Mouse (Mus musculus): ENCODE measurements around the gene Tmem213. TPM values are rescaled to one million over a fixed set of nuclear protein-coding genes. Genes with fewer than 3 reads are reported as not detected.

Gene Tmem213
- not detected for total RNA-seq (2021)
- long read RNA-seq, experiment 1 = 0 reads
- long read RNA-seq, experiment 2 = 0 reads

DNA sequence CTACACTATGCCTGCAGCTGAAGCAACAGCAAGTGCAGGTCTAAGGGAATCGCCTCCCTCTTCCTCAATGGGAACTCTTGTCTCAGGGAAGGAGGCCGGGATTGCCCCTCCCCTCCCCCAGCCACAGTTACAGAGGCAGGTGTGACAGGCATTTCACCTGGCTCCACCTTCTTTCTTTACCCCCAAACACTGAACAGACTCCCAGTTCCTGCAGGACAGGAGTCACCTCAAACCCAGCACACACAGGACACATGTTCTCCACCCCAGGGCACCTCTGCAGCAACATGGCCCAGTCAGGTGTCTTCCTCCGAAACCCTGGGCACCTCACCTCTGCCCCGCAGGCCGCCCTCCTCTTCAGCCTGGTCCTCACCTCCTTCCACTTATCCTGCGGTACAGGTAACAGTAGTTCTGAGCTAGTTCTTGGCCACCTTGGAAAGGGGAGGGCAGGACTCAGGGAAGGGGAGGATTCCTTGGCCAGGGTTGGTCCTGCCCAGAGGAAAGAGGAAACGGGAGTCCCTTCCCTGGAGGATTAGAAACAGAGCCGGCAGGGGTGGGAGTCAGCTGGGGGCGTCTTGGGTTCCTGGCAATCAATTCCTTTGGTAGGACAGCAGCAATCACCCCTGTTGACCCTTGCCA is at the start of gene Tmem213:
Gene Tmem213 (plus strand): TSS at position 96 of the 636 bp plus-strand sequence.
- DNase-seq (ENCODE audit: extremely low spot score in 1 of 2, low spot score in 2 of 2) = no peak
- H3K27ac ChIP-seq = no peak within 1 kb of the TSS
- H3K4me3 ChIP-seq = no peak within 1 kb of the TSS
- TF ChIP-seq CTCF (IDR thresholded peaks at IDR 0.05) = no peak
- intact Hi-C loops (cut with DNase I) = no loop called here

DNA sequence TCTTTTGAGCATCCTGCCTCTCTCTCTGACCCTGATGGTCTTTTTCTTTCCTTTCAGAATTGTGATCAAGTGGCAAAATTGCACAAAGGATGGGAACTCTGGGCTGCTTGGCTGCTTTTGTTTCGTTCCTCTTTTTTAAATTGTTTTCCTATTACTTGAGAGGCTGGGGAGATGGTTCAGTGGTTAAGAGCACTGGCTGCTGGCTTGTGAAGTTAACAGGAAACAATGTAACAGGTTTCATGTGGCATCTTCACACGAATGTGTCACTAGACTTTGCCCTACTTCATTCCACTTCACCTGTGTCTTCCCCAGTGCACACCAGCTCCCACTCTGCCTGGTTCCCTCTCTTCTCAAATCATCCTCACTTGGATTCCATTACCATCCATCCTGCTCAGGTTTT is 44.4 kb upstream of the Tmem213 start:
- TF ChIP-seq CTCF (IDR thresholded peaks at IDR 0.05) = no peak
- Histone ChIP-seq H3K27ac (no peak overlapping the region), H3K4me3 (no peak overlapping the region)
- intact Hi-C loops (cut with DNase I) = loop anchor here (2.0 to 10.0 kb wide), 3 partner anchors 192 to 710 kb away; partner anchors contain the start of gene Trim24
- DNase-seq (ENCODE audit: extremely low spot score in 1 of 2, low spot score in 2 of 2) = no peak

DNA sequence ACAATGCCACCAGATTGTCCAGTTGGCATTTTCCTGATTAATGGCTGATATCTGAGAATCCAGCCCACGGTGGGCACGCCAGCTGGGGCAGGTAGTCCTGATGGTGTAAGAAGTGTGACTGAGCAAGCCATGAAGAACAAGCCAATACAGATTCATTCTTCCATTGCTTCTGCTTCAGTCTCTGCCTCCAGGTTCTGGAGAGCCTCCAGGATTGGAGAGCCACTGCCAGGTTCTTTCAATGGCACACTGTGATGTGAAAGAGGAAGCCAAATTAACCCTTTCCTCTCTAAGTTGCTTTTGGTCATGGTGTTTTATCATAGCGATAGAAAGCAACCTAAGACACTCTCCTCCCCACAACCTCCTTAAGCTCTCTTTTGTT is 43.9 kb upstream of the Tmem213 start:
- TF ChIP-seq CTCF (IDR thresholded peaks at IDR 0.05) = no peak
- intact Hi-C loops (cut with DNase I) = loop anchor here (2.0 to 10.0 kb wide), 3 partner anchors 193 to 710 kb away; partner anchors contain the start of gene Trim24
- Histone ChIP-seq H3K4me3 (no peak overlapping the region), H3K27ac (peak overlapping the region; percentile 62; the same call in 1 of the 2 replicates)
- DNase-seq (ENCODE audit: extremely low spot score in 1 of 2, low spot score in 2 of 2) = peak; percentile 32 to 45

DNA sequence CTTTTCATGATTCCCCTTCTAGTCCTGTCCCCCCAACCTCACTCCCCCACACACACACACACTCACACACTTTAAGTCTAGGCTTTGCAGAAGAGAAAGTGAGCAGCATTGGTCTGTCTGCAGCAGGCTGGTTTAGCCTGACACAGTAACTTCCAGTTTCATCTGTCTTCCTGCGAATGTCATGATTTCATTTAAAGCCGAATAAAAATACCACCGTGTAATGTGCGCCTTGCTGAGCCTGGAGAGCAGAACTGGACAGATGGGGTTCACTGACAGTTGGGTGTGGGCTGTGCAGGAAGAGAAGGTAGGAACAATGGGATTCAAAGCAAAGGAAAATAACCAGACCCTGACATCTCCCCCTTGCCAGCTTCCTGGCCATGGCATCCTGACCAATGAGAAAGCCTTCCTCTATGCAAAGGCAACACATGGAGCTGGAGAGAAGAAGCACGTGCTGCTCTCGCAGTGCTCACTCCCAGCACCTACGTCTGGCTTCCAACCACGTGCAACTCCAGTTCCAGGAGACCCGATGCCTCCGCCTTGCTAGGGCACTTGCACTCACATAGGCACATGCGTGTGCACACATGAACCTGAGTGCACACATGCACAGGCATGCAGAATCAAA is 43.4 kb upstream of the Tmem213 start:
- no peak for TF ChIP-seq CTCF (IDR thresholded peaks at IDR 0.05)
- DNase-seq (ENCODE audit: extremely low spot score in 1 of 2, low spot score in 2 of 2) = peak; percentile 11 to 31
- Histone ChIP-seq H3K4me3 (peak overlapping the region; percentile 17; the same call in 1 of the 2 replicates), H3K27ac (peak overlapping the region; percentile 62)
- intact Hi-C loops (cut with DNase I) = loop anchor here (1.0 to 10.0 kb wide), 5 partner anchors 58 to 711 kb away; partner anchors contain the start of gene Trim24

DNA sequence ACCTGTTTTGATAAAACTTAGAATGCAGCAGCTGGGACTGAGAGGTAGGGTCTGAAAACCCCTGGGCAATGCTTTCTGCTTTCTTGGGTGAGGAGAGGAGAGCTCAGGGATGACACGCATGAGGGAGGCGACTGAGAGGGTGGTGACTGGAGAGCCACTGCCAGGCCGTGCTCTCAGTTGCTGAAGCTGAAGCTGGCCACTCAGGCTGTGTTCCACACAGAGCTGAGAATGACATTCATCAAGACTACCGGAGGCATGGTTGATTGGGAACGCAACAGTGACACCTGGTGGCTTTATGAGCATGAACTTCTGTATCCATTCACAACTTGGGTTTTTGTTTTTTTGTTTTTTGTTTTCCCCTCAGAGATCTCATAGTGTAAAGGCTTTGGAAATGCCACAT is 42.8 kb upstream of the Tmem213 start:
- DNase-seq (ENCODE audit: extremely low spot score in 1 of 2, low spot score in 2 of 2) = peak; percentile 39 to 44
- intact Hi-C loops (cut with DNase I) = loop anchor here (1.0 to 10.0 kb wide), 4 partner anchors 59 to 711 kb away; partner anchors contain the start of gene Trim24
- TF ChIP-seq CTCF (IDR thresholded peaks at IDR 0.05) = peak; percentile 80
- H3K4me3 ChIP-seq = peak overlapping the region; percentile 17; the same call in 1 of the 2 replicates
- peak overlapping the region; percentile 62; the same call in 1 of the 2 replicates for H3K27ac ChIP-seq

DNA sequence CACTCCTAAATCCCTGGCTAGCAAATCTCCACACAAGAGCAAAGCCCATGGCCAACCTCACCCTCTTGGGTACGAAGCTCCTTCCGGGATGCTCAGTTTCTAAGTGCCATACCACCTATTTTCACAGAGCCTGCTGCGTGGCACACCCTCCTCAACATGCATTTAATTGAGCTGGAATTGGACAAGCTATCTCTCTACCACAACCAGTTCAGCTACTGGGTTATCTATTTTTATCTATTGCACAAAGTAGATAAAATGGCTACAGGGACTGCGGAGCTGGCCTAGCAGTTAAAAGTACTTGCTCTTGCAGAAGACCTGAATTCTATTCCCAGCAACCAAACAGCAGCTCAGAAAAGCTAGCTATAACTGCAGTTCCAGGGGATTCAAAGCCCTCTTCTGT is 37.8 kb upstream of the Tmem213 start:
- Histone ChIP-seq H3K4me3 (no peak overlapping the region), H3K27ac (no peak overlapping the region)
- no peak for TF ChIP-seq CTCF (IDR thresholded peaks at IDR 0.05)
- intact Hi-C loops (cut with DNase I) = no loop called here
- DNase-seq (ENCODE audit: extremely low spot score in 1 of 2, low spot score in 2 of 2) = no peak

DNA sequence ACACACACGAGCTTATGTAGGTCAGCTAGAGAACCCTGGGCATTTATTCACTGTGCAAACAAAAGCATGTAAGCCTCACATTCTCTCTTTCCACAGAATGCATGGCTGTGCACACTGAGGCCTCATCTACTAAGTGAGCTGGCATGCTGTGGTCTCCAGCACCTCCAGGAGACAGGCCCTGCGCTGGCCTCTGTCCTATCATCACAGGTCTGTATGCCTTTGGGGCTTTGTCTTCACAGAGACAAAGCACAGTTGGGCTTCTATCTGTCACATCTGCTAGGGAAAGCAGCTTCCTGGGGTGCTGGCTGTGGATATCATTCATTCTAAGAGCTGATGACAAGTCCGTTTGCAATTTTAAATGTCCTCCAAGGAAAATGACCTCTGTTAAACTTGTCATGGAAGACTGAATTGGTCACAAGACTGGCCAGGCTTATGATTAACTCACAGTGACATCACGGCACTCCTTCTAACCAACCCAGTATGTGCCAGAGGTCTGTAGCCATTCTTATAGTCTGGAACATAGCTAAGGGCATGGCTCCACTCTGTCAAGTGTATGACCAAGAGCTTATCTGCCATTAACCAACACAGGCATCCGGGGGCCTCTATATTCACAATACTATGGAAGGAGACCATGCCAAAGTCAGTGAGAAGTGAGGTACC is 36.8 kb upstream of the Tmem213 start:
- intact Hi-C loops (cut with DNase I) = no loop called here
- TF ChIP-seq CTCF (IDR thresholded peaks at IDR 0.05) = no peak
- H3K4me3 ChIP-seq = no peak overlapping the region
- no peak overlapping the region for H3K27ac ChIP-seq
- DNase-seq (ENCODE audit: extremely low spot score in 1 of 2, low spot score in 2 of 2) = no peak

DNA sequence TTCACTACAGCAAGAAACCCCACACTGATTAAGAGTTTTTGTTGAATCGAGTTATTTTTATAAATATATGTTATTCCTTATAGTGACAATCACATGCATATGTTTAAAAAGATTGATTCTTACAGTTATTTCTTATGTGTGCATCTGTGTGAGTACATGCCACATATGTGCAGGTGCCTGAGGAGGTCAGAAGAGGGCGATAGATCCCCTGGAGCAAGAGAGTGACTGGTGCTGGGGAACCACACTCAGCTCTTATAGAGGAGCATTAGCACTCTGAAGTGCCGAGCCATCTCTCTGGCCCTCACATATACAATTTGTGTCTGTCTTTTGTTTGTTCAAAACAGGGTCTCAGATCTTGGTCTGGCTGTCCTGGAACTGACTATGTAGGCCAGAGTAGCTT is 35.5 kb upstream of the Tmem213 start:
- H3K27ac ChIP-seq = no peak overlapping the region
- no peak for DNase-seq (ENCODE audit: extremely low spot score in 1 of 2, low spot score in 2 of 2)
- H3K4me3 ChIP-seq = no peak overlapping the region
- intact Hi-C loops (cut with DNase I) = no loop called here
- TF ChIP-seq CTCF (IDR thresholded peaks at IDR 0.05) = no peak

DNA sequence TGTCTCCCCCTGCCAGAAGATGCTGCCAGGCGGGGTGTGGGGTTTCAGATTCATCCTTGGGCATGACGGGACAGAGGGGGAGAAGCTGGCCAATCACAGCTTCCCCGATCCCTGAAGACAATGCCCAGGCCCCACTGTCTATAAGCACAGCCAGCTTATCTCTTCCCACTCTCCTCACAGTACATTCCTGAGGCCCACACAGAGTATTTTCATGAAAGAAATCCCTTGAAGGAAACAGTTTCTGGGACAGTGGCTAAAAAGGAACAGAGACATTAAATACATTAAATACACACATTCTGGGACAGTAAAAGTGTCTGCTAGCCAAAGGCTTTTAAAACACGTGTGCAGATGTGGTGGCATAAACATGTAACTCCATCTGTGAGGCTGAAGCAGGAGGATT is 28.7 kb upstream of the Tmem213 start:
- H3K27ac ChIP-seq = no peak overlapping the region
- no peak overlapping the region for H3K4me3 ChIP-seq
- no peak for DNase-seq (ENCODE audit: extremely low spot score in 1 of 2, low spot score in 2 of 2)
- TF ChIP-seq CTCF (IDR thresholded peaks at IDR 0.05) = no peak
- intact Hi-C loops (cut with DNase I) = no loop called here

DNA sequence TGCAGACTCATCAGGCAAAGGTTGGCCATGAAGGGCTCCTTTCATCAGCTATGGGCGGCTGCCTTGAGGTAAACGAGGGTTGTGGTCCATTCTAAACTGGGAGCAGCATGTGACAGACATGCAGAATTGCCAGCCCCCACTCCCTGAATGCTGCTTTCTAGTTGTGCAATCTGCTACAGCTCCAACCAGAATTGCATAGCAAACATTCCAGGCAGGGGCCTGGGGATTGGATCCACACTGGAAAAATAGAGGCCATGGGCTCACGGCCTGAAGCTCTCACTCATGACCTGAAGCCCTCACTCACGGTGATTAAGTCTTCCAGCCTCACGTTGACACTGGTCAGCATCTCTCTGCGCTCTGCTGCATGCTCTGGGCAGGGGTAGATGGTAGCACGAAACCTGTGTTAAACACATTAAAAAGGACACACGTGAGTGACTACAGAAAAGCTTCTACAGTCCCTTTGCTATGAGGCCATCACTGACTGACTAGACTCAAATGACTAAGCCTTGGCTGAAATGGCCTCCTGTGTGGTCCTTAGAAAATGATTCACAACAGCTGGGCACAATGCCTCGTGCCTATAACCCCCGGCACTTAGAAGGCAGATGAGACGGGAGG is 27.2 kb upstream of the Tmem213 start:
- intact Hi-C loops (cut with DNase I) = no loop called here
- no peak for DNase-seq (ENCODE audit: extremely low spot score in 1 of 2, low spot score in 2 of 2)
- H3K4me3 ChIP-seq = no peak overlapping the region
- TF ChIP-seq CTCF (IDR thresholded peaks at IDR 0.05) = no peak
- no peak overlapping the region for H3K27ac ChIP-seq

DNA sequence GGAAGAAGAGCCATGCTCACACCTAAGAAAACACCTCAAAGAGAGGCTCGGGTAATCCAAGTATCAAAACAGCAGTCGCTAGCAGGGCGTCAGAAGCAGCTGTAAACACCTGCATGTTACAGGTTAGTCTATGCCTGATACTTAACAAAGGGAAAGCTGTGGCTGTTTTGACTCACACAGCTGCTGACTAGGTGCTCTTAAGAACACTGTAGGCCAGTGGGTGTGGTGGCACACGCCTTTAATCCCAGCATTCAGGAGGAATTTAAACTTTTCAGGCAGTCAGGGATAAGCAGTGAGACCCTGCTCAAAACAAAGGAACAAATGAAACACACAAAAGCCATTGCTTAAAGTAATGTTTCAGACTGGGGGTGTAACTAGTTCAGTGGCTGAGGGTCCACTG is 25.9 kb upstream of the Tmem213 start:
- no peak overlapping the region for H3K4me3 ChIP-seq
- TF ChIP-seq CTCF (IDR thresholded peaks at IDR 0.05) = no peak
- DNase-seq (ENCODE audit: extremely low spot score in 1 of 2, low spot score in 2 of 2) = no peak
- intact Hi-C loops (cut with DNase I) = no loop called here
- H3K27ac ChIP-seq = no peak overlapping the region
